Mouse (Mus musculus): ENCODE results near the gene Tfb1m. TPM values are rescaled to one million over a fixed set of nuclear protein-coding genes. Genes with fewer than 3 reads are reported as not detected.
A peak's percentile ranks its signal among the peaks of the same experiment; 100 is the strongest.

Gene Tfb1m
- 12.8 and 17.4 TPM in 2 replicates for total RNA-seq (2021)
- long read RNA-seq, transcript Tfb1m-201 (7 exons, 1,402 nt) = major isoform, 8 of 8 reads
- long read RNA-seq, partial matches to known transcripts = 0 of 8 reads
- long read RNA-seq, other reads (novel, unspliced or antisense) = 0 of 8 reads

GRCm38 (mm10) chr17:3557331-3558311 lies at the start of gene Tfb1m:
Tfb1m (minus strand) TSS chr17:3557781.
- DNase-seq = peak; percentile 93

GRCm38 (mm10) chr17:3602954-3603672 lies 45.5 kb upstream of the Tfb1m start:
- no peak for DNase-seq

- DNase-seq = no peak
These were observed 40.8 kb upstream of the Tfb1m start for GRCm38 (mm10) chr17:3598393-3598792.

- DNase-seq = no peak
These were observed 40.3 kb upstream of the Tfb1m start for GRCm38 (mm10) chr17:3597866-3598265.

GRCm38 (mm10) chr17:3597130-3597529 lies 39.5 kb upstream of the Tfb1m start:
- no peak for DNase-seq

- DNase-seq = peak; percentile 80
These were observed 13.3 kb upstream of the Tfb1m start for GRCm38 (mm10) chr17:3570876-3571275.

GRCm38 (mm10) chr17:3562405-3562804 lies 4.8 kb upstream of the Tfb1m start:
- DNase-seq = no peak

- DNase-seq = no peak
These were observed 3.0 kb upstream of the Tfb1m start for GRCm38 (mm10) chr17:3560534-3560933.

- DNase-seq = peak; percentile 14
These were observed 832 bp upstream of the Tfb1m start for GRCm38 (mm10) chr17:3558356-3558870.

GRCm38 (mm10) chr17:3556251-3556650 lies 1.3 kb downstream of the Tfb1m start:
- DNase-seq = no peak

GRCm38 (mm10) chr17:3547725-3548124 lies 9.9 kb downstream of the Tfb1m start:
- DNase-seq = no peak

- no peak for DNase-seq
These were observed 16.5 kb downstream of the Tfb1m start for GRCm38 (mm10) chr17:3541033-3541432.

- DNase-seq = no peak
These were observed 17.3 kb downstream of the Tfb1m start for GRCm38 (mm10) chr17:3540304-3540703.

GRCm38 (mm10) chr17:3533425-3533824 lies 24.2 kb downstream of the Tfb1m start:
- DNase-seq = no peak

GRCm38 (mm10) chr17:3532254-3532653 lies 25.3 kb downstream of the Tfb1m start, which contains the start of gene Cldn20:
Cldn20 (plus strand) TSS chr17:3532554.
- DNase-seq = no peak

- no peak for DNase-seq
These were observed 25.9 kb downstream of the Tfb1m start for GRCm38 (mm10) chr17:3531641-3532040.

GRCm38 (mm10) chr17:3530549-3530948 lies 27.0 kb downstream of the Tfb1m start:
- no peak for DNase-seq

GRCm38 (mm10) chr17:3529523-3529922 lies 28.1 kb downstream of the Tfb1m start:
- DNase-seq = no peak

GRCm38 (mm10) chr17:3527841-3528471 lies 29.6 kb downstream of the Tfb1m start:
- DNase-seq = no peak

- no peak for DNase-seq
These were observed 37.2 kb downstream of the Tfb1m start for GRCm38 (mm10) chr17:3520344-3520743.

- no peak for DNase-seq
These were observed 41.2 kb downstream of the Tfb1m start for GRCm38 (mm10) chr17:3516406-3516805.

- DNase-seq = no peak
These were observed 41.7 kb downstream of the Tfb1m start for GRCm38 (mm10) chr17:3515851-3516250.

Measured in adrenal gland, postnatal 25 days (tissue).